Mouse (Mus musculus) cerebellum, adult (tissue): Measurements from ENCODE around the gene Coa7.
A peak's percentile ranks its signal among the peaks of the same experiment; 100 is the strongest.
"Not testable (repeated sequence)": the region's sequence is repeated elsewhere in the genome, so short reads cannot be mapped to it uniquely, and the experiment has no call there.

ENCODE experiments used
- ATAC-seq: cut with Nextera tagmentation; 2 replicates; pipeline ENCODE4 v1.9.2; 2017; ENCODE audit warnings: mild to moderate bottlenecking, moderate library complexity, mixed read lengths; ENCODE audit not compliant: insufficient number of reproducible peaks, low FRiP score, low TSS enrichment

Gene Coa7

DNA sequence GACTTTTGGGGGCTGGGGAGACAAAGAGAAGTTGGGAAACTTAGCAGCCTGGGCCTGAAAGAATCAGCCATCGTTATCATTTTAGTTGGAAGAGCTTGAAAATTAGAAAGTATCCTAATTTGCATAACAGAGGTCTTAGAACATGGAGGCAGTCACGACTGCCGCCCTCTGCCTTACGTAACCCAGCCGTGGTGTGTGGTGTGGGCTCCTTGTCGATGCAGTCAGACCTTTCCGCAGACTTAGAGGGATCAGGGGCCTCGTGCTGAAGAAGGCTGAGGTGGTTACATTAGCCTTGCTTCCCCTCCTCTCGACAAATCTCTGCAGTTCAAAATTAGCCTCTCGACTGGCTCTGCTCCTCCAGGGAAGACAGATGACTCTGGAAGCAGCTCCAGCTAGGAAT, 10.9 kb downstream of the Coa7 start:
- ATAC-seq: 0 out of 2 replicates have a peak, but pooled peaks have one; percentile 42

DNA sequence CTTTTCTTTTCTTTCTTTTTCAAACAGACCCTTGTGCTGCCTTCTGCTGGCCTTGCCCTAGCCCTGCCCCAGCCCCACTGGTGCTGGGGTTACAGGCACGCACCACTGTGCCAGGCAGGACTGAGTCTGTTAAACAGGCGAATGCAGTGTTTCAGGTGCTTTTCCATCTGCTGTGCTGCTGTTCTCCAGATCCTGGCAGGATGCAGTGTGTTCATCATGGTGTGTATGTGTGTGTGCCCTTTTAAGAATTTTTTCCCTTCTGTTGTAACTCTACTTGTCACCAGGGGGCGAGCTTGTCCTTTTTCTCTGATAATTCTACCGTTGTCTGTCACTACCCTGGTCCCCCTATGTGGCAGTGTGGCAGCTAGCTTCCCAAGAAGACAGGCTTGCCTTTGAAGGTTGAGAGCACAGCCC, 11.3 kb downstream of the Coa7 start:
- peak; percentile 76 for ATAC-seq

DNA sequence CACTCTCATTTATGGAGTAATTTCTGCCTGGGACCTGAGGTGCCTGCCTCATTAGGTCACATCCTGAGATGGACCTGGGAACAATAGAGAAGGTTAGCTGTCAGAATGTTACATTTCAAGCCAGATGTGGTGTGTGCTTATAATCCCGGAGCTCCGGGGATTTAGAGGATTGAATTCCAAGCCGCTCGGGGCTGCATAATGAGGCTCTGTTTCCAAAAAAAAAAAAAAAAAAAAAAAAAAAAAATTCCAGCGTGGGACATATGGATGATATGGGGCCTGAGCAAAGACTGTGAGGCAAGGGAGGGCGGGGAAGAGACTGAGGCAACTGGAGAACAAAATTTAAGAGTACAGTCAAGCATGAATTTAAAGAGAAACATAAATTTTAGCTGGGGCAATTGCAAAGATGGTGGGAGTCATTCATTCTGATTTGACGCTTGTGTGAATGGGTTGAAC, 16.7 kb downstream of the Coa7 start:
- no peak for ATAC-seq

DNA sequence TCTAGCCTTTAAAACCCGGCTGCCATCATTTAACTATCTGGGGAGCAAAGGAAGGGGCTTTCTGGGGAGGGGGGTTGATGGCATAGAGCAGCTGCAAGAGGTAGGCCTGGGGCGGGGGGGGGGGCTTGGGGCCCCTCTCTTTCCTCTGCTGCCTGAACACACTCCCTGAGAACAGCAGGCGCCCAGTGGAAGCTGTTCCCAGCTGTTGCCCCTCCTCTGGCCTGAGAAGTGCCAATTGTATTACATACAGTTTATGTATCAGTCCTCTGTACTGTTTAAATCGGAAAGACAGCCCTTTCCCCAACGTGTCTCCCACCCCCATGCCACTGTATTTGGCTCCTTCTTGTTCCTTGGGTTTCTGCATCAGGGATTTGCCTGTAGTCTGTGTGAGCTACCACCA, 17.9 kb downstream of the Coa7 start:
- ATAC-seq: no peak

DNA sequence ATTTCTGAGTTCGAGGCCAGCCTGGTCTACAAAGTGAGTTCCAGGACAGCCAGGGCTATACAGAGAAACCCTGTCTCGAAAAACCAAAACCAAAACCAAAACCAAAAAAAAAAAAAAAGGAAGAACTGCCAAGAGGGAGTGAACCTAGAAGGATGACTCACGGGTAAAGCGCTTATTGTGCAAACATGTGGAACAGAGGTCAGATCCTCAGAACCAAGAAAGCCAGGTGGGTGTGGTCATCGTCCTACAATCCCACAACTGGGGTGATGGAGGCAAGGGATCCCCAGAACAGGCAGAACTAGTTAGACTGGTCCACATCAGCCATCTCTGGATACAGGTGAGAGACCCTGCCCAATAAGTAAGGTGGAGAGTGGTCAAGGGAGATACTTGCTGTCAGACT, 19.2 kb downstream of the Coa7 start:
- ATAC-seq: no peak

DNA sequence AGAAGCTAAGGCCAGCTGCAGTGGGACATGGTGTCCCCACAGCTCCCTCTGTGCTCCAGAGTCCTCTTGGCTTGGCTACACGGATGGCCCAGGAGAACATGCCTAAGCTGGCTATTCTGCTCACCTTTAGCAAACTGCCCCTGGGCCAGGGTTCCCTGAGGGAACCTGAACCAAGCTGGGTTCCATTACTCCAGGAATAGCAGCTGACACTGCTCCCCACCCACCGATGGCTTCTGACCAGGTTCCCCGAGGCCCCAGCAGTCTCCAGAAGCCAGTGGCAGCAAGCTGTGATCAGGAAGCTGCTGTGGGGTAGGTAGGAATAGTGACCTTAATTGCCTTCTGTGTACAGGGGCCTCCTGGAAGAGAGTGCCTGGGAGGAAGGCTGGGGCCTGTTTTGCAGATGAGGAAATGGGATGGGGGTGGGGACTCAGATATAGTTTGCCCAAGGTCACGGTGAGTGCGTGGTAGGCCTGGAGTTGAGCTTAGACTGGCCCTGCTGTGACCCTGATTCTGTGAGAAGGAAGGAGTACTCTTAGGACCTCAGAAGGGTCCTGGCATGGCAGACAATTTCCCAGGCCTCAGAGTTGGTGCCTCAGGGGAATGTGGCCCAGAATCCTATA, 20.4 kb downstream of the Coa7 start:
- no peak for ATAC-seq

DNA sequence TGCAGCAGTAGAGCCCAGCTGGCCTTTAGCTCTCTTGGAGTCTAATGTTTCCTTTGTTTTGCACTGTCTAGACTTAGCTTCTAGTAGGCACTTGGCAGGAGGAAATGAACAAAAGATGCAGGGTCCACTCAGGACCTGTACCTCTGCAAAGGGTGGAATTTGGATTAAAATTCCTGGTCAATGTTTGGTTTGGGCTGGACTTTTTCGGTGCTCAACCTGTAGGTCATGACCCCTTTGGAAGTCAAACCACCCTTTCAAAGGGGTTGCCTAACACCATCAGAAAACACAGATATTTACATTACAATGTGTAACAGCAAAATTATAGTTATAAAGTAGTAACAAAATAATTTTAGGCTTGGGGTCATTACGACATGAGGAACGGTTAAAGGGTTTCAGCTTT, 21.1 kb downstream of the Coa7 start:
- no peak for ATAC-seq

DNA sequence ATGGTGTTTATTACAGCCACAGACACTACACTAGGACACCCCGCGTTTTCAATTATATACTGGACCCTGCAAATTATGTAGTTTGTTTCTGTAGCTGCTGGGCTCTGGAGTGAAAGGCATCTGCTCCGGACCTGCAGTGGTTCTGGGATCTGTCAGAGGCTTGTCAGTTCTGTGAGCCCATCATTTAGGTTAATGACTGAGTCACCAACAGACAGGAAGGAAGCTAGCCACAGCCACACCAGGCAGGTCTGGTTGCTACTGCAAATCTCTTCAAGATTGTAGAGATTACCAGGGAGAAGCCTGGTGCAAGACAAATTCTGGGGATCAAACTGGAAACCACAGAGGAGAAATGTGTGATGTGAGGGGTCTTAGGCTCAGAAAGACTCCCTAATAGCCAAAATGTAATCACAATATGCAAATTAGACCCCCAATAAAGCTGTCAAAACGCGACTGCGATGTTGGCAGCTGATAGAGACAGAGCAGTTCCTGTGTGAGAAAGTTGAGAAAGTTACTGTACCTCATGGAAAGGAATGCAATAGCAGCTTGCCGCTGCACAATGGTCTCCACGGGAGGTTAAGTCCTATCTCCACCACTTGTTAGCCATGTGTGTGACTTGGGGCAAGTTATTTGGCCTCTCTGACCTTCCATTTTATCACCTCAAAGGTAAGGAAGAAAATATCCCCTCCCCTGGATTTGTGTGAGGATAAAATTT, 22.1 kb downstream of the Coa7 start:
- no peak for ATAC-seq

DNA sequence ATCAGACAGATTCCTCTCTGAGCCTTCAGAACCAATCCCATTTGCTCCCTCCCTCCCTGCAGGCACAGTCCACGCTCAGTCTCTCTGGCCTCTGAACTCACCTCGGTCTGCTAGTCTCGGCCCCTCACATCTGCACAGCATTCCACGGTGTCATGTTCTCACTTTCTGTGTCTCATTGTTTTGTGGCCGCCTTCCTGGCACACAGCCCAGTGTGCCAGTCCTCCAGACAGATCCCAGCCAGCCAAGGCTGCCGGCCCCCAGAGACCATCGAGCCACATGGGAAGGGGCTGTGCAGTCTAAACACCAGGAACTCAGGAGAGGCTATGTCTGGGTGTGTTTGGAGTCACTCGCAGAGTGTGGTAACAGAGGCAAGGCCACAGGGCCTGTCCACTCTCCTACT, 22.9 kb downstream of the Coa7 start:
- no peak for ATAC-seq

DNA sequence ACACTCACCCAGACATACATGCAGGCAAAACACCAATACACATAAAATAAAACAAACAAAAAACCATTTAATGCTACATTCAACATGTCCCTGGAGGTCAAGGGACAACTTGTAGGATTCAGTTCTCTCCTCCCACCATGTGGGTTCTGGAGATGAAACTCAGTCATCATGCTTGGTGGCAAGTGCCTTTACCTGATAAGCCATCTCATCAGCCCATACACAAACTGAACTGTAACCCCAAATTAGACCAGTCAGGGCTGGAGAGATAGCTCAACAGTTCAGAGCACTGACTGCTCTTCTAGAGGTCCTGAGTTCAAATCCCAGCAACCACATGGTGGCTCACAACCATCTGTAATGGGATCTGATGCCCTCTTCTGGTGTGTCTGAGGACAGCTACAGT, 25.7 kb downstream of the Coa7 start:
- ATAC-seq: not testable (repeated sequence)

DNA sequence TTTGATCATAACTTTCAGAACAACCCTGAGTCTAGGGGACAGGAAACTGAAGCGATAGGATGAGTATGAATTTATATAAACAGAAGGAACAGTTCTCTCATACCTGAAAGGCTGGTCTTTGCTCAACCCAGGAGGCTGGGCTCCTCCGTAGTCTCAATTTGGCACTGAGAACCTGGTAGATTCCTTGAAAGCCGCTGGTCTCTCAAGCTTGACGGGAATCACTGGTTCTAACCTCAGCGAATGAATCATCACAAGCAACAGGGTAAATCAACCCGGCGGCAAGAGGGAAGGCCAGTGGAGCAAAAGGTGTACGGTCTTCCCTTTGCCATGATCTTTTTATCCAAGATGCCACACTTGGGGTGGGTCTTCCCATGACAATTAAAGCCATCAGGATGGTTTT, 29.5 kb downstream of the Coa7 start:
- ATAC-seq: no peak

DNA sequence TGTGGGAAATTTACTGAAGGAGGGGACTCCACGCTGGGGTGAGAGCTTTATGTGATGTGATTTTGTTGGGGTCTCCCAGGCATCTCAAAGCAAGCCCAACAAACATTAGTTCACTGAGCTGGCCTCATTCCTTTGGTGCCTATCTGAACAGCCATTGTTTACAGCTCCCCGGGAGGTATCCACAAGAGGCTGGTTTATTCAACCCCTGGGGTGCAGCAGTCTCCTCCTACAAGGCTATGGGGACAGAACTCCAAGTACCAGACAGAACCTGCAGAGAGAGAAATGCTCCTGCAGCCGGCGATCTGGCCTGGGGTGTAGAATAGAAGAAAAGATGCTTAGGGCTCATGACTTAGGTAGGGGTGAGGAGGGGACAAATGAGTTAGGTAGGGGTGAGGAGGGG, 30.6 kb downstream of the Coa7 start:
- ATAC-seq: no peak

DNA sequence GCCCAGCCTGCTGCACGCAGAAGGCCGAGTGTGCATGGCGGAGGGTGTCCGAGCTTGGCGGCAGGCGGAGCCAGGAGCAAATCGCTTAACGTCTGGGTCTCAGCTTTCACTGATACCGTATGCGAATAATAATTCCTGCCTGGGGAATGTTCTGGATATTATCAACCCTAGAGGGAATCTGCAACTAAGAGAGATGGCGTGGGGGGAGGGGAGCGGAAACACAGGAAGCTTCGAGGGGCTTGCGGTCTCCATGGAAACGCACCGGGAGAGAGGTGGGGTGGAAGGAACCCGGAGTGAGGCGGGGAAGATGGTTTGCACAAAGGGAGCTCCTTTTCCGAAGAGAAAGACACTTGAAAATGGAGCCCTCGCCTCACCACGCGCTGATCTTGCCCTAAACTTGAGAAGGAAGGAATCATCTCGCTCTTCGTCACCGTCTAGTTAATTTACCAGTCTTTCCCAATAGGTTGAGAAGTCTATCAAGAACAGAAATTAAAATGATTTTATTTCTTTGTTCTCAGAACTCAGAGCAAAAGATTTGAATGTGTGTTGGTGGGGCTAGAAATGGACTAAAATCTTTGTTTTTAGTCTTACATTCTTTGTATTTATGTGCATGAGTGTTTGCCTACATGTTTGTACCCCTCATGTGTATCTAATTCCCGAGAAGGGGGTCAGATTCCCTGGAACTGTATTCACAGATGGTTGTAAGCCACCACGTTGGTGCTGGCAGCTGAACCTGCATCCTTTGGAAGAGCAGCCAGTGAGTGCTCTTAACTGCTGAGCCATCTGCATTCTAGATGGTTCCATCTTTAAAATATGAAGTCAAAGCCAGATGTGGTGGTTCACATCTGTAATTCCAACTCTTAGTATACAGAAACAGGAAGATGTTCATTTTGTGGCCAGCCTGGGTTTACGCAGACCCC, 32.5 kb downstream of the Coa7 start:
- no peak for ATAC-seq

DNA sequence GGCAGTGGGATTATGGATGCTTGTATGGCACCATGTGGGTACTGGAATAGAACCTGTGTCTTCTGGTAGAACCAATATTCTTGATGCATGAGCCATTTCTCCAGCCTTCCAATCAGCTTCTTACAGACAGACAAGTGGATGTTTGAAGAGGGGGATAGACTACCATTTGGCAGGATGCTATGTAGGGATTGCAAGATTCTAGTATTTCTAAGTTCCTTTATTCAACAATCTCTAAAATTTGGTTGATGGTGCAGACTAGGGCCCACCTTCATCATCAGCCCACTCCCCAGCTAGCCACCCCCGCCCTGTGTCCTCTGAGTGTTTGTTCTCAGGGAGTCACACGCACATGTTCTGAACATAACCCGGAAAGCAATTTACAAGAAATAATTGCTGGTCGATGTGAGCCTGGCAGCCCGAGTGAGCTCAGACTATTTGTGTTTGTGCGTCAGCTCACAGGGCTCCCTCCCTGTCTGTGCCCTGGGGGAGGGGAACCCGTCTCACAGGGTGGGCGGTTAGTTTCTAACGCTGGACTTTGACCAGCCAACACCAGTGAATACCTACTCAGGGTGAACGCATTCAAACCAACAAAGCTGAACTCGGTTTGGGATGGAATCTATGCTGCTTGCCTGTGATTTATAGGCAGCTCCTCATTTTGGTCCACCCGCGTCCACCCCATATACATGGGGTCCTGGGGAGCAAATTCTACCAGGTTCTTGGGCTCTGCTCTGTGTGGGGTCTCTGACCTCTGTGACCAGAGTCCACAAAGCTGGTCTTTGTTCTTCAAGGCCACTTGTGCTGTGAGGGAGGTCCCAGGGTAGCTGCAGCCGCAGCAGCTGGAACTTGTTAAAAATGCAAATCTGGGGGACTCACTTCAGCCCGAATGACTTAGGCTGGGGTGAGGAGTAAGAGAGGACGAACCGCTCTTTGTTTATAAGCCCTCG, 34.7 kb downstream of the Coa7 start:
- ATAC-seq: no peak

DNA sequence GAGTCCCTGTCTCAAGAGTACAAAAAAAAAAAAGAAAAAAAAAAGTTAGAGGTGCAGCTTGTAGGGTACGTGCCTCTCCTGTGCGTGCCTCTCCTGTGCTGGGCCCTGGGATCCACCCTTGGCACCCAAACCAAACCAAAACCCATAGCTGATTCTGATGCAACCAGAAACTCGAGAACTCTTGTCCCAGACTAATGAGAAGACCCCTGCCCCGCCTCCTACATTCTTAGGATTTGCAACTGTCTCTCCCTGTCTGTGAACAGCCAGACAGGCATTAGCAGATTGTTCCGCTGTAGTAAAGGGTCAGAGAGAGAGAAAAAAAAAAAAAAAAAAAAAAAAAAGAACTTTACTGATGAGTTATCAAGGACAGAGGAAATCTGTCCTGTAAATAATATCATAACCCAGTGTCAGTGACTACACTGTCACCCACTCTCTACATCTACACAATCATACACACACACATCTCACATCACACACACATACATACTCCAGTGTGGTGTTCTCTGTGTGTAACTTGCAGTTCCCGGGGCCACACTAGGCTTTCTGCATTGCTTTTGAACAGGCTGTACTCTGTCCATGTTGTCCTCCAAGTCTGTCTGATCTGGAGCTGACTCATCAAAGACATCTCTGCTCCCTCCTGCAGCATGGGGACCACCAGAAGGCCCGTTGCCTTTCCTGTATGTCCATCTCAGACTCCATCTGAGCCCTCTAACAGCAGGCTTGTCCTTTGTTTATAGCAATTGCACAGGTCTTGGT, 35.6 kb downstream of the Coa7 start:
- ATAC-seq: no peak

DNA sequence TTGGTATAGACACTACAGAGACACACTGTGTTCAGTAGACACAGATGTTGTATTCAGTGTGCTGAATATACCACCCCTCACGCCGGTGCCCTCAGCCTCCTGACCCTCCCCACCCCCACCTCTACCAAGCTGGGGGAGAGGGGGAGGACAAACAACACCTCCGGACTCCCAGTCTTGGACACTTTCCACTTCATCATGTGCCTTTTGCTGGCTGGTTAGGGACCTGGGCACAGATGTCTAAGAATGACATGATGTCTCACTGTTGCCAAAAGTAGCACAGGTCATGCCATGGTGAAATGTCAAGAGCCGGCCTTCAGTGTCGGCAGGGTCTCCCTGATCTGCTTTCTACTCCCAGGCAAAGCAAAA, 36.2 kb downstream of the Coa7 start:
- no peak for ATAC-seq

DNA sequence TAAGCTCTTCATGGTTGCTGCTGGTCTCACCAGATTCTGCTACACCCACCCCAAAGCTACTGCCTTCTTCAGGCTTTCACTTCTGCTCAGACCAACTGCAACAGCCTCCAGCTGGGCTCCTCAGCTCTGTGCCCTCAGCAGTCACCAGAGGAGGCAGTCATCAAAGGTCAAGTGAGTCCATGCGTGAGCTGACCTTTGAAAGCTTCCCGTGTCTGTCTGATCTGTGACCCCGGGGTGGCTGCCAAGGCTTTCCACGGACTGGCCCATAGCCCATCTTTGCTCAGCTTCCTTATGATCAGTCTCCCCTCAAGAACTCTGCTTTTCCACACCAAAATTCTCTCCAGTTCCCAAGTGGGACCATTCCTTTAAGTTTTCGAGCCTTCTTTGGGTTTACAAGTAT, 41.3 kb downstream of the Coa7 start:
- no peak for ATAC-seq

DNA sequence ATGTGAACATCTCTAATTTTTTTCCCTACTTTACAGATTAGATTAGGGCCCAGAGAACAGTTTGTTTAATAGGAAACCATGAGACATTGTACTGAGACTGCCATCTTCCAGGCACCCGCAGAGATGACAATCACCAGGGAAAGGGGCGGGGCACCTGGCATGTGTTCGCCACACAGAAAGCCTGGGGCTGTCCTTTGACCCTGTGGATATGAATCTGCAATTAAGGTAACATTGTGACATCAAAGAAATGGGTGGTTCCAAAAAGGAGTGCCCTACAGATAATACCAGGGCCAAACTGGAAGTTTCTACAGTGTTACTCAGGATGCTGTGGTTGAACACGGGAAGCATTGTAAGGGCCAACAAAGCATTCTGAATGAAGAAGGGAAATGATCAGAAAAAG, 42.5 kb downstream of the Coa7 start:
- no peak for ATAC-seq

DNA sequence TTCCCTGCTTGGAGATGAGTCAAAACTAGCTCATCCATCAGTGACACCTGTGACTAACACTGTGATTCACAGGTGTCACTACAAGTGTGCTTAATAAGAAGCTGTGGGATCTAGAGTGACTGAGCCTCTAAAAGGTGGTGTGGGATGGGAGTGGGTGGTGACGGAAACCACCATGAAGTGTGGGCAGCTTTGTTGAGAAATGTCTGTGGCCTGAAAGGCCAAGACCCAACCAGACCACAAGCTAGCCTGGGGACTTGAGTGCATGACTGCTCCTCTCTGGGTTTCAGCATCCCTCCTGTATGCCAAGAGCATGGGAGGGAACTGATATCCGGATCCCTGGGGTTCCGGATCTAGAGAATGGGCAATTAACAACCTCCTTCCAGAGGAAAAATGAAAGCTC, 43.5 kb downstream of the Coa7 start:
- no peak for ATAC-seq

DNA sequence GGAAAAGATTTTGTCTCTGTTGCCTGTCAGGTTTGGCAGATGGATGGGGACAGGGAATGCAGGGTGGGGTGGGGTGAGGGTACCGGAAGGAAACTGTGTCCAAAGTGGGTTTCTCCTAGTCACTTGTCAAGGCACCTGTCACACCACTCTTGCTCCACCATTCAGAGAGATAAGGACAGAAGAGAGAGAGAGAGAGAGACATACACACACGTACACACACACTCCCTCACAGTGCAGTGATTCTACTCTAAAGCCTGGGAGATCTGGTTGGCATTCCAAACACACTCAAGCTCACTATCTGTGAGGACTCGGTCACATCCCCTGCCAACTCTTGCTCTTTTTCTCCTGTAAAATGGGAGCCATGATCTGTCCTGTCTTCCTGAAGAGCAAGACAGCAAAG, 44.2 kb downstream of the Coa7 start:
- no peak for ATAC-seq
